Mouse (Mus musculus) spleen, adult 2 months (tissue): ENCODE results near the gene Exoc6. TPM values are rescaled to one million over a fixed set of nuclear protein-coding genes. Genes with fewer than 3 reads are reported as not detected.

Source experiments
- DNase-seq, 2 experiments: peaks; one replicate each; pipeline versions ENCODE4 v3.0.0 to v3.0.0-alpha.2; 2012 to 2021; ENCODE audit warnings: low spot score in 2 of 2, low read depth in 1 of 2
- H3K27ac ChIP-seq: fragments of 200-500 bp; 2 replicates; pipeline ENCODE4 v1.5.1; 2012; ENCODE audit warnings: low read length, inconsistent platforms; ENCODE audit not compliant: insufficient read depth
- H3K27me3 ChIP-seq: fragments of 200-500 bp; 2 replicates; pipeline ENCODE4 v1.6.1; 2012; ENCODE audit warnings: mild to moderate bottlenecking, moderate library complexity, low read length, inconsistent platforms; ENCODE audit not compliant: control insufficient read depth, insufficient read depth
- H3K36me3 ChIP-seq: fragments of 200-500 bp; 2 replicates; pipeline ENCODE4 v1.6.1; 2012; ENCODE audit warnings: mild to moderate bottlenecking, low read length, inconsistent platforms; ENCODE audit not compliant: control insufficient read depth, insufficient read depth
- H3K4me1 ChIP-seq: fragments of 200-500 bp; 2 replicates; pipeline ENCODE4 v1.6.1; 2011; ENCODE audit warnings: inconsistent platforms; ENCODE audit not compliant: control insufficient read depth, insufficient read depth, insufficient read length
- H3K4me3 ChIP-seq: fragments of 200-500 bp; 2 replicates; pipeline ENCODE4 v1.5.1; 2011; ENCODE audit warnings: mild to moderate bottlenecking, inconsistent platforms; ENCODE audit not compliant: insufficient read depth, insufficient read length; ENCODE audit errors: extremely low read depth
- CTCF ChIP-seq: fragments of 200-500 bp; IDR thresholded peaks from 2 replicates; pipeline ENCODE4 v1.5.1; 2011; ENCODE audit warnings: mild to moderate bottlenecking, inconsistent platforms; ENCODE audit not compliant: insufficient read depth, insufficient read length, insufficient replicate concordance; ENCODE audit errors: extremely low read depth
- POLR2A ChIP-seq: fragments of 200-500 bp; IDR thresholded peaks from 2 replicates; pipeline ENCODE4 v1.6.1; 2011; ENCODE audit warnings: low read depth, low read length, inconsistent platforms
- WGBS: fragments of 180-500 bp; shearing (Covaris S2); methylation state at CpG from one replicate; pipeline ENCODE4 v1.1.7; 2018; 5-methylcytosine and 5-hydroxymethylcytosine counted together
- polyA plus RNA-seq: library from polyadenylated mRNA; depleted of rRNA; stranded (reverse); fragments of >200 nt; gene quantifications from 2 replicates; pipeline ENCODE4 v1.2.3, GENCODE M21; 2012

Gene Exoc6
- polyA plus RNA-seq, 1 experiment: 8.6 TPM

- no peak overlapping the region for H3K27ac ChIP-seq
- no peak for TF ChIP-seq CTCF
- no peak for TF ChIP-seq POLR2A
- 79% methylated on average over 13 of the region's 13 CpGs for WGBS
- peaks cover 42% of the 10 kb centered on the region for H3K27me3 ChIP-seq
- DNase-seq: no peak
- no peak overlapping the region for H3K4me3 ChIP-seq
- peaks cover 14% of the 10 kb centered on the region for H3K4me1 ChIP-seq
- 0 out of 2 replicates have a peak, but pooled peaks cover 1% of the 10 kb centered on the region for H3K36me3 ChIP-seq
Observed at GRCm38 (mm10) chr19:37695146-37695545, 144.9 kb downstream of the Exoc6 start.

- no peak for TF ChIP-seq POLR2A
- TF ChIP-seq CTCF: no peak
- no peaks in the 10 kb centered on the region for H3K36me3 ChIP-seq
- no peak for DNase-seq
- peaks cover 14% of the 10 kb centered on the region for H3K4me1 ChIP-seq
- no peak overlapping the region for H3K4me3 ChIP-seq
- 9% methylated on average over 42 of the region's 42 CpGs for WGBS
- no peak overlapping the region for H3K27ac ChIP-seq
- H3K27me3 ChIP-seq: peaks cover 42% of the 10 kb centered on the region
Observed at GRCm38 (mm10) chr19:37695762-37696602, 145.8 kb downstream of the Exoc6 start.

DNA sequence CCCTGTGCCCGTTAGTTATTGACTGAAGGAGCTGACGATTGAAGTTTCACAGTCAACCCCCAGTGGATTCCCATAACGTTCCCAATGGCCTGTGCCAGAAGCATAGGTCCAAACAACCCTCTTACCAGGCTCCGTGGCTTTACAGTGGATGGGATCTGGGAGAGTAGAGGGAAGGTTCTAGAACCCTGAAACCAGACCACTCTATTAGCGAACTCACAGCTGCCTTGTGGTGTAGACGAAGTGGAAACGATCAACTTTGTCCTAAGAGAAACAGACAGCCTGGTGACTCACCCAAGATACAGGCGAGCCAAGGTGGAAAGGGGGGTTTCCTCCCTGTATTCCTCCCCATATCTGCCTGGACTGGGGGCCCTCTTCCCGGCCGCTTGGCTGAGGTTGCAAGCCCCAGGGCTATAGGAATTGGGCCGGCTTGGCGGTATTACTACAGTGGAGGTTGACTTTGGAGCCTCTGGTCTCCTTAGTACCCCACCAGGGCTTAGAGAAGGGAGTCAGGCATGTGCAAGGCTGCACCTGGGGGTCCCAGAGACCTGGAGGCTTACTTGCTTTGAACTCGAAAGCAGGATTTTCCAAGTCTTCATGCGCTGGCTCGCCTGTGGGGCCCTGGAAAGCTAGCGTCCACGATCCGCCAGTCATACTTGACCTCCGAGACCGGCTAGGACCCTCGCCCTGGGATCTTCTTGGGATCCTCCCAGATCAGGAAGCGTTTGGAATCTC, 146.6 kb downstream of the Exoc6 start:
- Histone ChIP-seq H3K27ac (no peak overlapping the region), H3K4me3 (no peak overlapping the region), H3K36me3 (no peaks in the 10 kb centered on the region), H3K27me3 (peaks cover 42% of the 10 kb centered on the region), H3K4me1 (peaks cover 14% of the 10 kb centered on the region)
- TF ChIP-seq CTCF (no peak), POLR2A (no peak)
- DNase-seq: no peak
- WGBS: 6% methylated on average over 22 of the region's 22 CpGs

GRCm38 (mm10) chr19:37697335-37697636, 147.1 kb downstream of the Exoc6 start:
- peaks cover 14% of the 10 kb centered on the region for H3K4me1 ChIP-seq
- no peak overlapping the region for H3K4me3 ChIP-seq
- H3K36me3 ChIP-seq: no peaks in the 10 kb centered on the region
- no peak overlapping the region for H3K27ac ChIP-seq
- TF ChIP-seq CTCF (no peak), POLR2A (no peak)
- peaks cover 42% of the 10 kb centered on the region for H3K27me3 ChIP-seq
- no peak for DNase-seq
- WGBS: 4% methylated on average over 18 of the region's 18 CpGs

GRCm38 (mm10) chr19:37697651-37698272, 147.5 kb downstream of the Exoc6 start, which contains the start of gene Cyp26a1:
Gene Cyp26a1, plus strand, starts transcription at chr19:37697798.
- peaks cover 41% of the 10 kb centered on the region for H3K27me3 ChIP-seq
- H3K36me3 ChIP-seq: no peaks in the 10 kb centered on the region
- peak within 1 kb of the TSS; percentile 7; the same call in 1 of the 2 replicates for H3K4me3 ChIP-seq
- DNase-seq: no peak
- no peak within 1 kb of the TSS for H3K27ac ChIP-seq
- WGBS: under 1% methylated on average over 51 of the region's 51 CpGs
- peaks cover 14% of the 10 kb centered on the region for H3K4me1 ChIP-seq
- TF ChIP-seq POLR2A (no peak), CTCF (no peak)

DNA sequence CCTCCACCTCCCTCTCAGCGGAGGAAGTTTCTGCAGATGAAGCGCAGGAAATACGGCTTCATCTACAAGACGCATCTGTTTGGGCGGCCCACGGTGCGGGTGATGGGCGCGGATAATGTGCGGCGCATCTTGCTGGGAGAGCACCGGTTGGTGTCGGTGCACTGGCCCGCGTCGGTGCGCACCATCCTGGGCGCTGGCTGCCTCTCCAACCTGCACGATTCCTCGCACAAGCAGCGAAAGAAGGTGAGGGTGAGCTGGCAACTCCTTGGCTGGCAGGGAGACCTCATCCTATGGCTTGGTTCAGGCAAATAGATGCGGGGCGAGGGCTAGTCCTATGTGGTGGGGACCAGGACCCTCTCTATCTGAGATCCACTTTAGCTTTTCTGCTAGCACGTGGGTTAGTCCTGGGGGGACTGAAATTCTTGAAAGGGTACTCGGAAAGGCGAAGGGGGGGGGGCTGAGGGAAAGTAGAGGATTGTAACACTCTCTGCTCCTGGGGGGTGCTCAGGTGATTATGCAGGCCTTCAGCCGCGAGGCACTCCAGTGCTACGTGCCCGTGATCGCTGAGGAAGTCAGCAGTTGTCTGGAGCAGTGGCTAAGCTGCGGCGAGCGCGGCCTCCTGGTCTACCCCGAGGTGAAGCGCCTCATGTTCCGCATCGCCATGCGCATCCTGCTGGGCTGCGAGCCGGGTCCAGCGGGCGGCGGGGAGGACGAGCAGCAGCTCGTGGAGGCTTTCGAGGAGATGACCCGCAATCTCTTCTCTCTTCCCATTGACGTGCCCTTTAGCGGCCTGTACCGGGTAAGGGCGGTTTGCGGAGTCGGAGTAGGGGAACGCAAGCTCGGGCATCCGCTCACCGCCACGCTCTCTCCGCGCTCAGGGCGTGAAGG, 148.3 kb downstream of the Exoc6 start:
- H3K36me3 ChIP-seq: no peaks in the 10 kb centered on the region
- no peak for TF ChIP-seq CTCF
- TF ChIP-seq POLR2A: no peak
- H3K4me1 ChIP-seq: peaks cover 11% of the 10 kb centered on the region; the same call in 1 of the 2 replicates
- no peak for DNase-seq
- WGBS: 3% methylated on average over 63 of the region's 63 CpGs
- peaks cover 37% of the 10 kb centered on the region for H3K27me3 ChIP-seq
- no peak overlapping the region for H3K27ac ChIP-seq
- no peak overlapping the region for H3K4me3 ChIP-seq
